Mouse (Mus musculus) retina, postnatal 7 days (tissue): ENCODE data around the gene Gm20388.
A peak's percentile ranks its signal among the peaks of the same experiment; 100 is the strongest.

Source experiments
- DNase-seq: peaks from one replicate; pipeline ENCODE4 v3.0.0-alpha.2; 2012; ENCODE audit warnings: low read depth, low spot score

Gene Gm20388

DNA sequence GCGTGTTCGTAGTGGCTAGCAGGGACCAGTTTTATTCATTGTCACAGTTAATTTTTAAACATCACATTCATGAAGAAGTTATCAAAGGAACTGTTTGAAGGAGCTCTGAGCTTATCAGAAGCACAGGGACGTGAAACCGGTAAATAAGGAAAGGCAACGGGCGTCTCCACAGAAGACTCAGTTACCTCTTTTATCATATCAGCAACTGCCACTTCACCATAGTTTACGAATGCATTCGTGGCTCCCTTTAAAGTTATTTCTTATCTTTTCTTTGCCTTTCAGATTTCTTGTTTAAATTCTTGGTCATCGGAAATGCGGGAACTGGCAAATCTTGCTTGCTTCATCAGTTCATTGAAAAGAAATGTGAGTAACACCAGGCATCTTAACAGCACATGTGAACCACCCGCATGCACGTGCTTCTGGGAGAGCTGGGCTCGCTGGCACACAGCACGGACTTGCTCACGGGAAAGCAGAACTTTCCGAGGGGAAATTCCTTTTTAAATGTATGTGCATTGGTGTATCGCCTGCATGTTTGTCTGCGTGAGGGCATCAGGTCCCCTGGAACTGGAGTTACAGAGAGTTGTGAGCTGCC lies 3913.0 kb downstream of the Gm20388 start:
- DNase-seq = no peak

DNA sequence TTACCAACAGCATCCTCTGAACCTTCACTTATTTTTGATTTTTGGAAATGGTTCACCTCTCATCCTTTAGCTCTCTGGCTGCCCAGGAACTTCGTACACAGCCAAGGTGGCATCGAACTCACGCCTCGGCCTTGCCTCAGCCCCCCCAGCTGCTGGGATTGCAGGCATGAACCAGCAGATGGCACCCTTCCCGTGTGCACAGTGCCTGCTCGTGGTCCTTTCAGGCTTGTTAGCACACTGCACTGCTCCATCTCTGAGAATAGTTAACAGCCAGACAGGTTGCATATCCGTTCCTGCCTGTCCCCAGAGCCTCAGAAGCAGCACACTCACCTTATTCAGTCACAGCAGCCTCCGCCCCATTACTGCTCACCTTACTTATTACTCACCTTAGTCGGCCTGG lies 3915.4 kb downstream of the Gm20388 start:
- no peak for DNase-seq

DNA sequence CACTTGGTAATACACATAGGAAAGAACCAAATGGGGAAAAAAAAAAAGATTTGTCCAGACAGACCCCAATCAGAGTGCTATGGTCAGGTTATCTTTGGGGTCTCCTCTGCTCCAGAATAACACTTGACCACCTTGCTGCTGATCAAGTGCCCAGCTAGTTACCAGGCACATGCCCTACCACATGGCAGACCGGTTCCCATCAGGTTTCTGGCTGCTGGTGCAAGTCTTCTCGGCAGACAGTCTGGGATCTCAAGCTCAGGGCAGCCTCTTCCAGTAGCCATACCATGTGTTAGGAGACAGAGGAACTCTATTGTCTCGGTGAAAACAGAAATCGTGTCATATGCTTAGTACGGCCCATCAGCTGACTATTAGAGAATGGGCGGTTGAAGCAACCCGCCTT lies 3916.1 kb downstream of the Gm20388 start:
- DNase-seq = no peak

DNA sequence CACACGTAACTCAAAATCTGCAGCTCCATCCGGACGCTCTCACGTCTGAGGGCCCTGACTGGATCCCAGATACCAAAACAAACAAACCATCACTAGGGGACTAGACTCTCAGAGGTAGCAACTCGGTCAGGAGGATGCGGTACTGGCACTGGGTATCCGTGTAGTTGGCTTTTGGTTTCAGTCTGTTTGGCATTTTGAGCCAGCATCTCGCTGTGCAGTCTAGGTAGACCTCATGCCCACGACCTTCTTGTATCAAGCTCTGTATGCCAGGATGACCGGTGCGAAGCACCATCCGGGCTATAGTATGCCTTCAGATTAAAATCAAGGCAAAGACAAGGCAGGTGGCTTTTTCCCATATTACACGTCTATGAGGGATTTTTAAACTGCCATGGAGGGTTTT lies 3916.9 kb downstream of the Gm20388 start:
- DNase-seq = no peak

DNA sequence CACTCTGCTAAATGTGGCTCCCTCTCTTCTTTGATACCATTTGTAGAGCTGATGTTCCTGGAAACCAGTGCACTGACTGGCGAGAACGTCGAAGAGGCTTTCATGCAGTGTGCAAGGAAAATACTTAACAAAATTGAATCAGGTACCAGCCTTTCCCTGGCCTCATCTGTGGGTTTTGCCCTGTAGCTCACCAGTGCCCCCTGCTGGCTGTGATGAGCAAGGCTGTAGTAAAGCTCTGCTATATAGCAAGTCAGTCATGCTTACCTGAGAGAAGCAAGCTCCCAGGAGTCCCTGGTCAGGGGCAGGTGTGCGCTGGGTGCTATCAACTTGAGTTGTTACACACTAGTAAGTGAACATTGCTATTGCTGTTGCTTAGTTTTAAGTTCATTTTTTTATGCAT lies 3922.1 kb downstream of the Gm20388 start:
- no peak for DNase-seq

DNA sequence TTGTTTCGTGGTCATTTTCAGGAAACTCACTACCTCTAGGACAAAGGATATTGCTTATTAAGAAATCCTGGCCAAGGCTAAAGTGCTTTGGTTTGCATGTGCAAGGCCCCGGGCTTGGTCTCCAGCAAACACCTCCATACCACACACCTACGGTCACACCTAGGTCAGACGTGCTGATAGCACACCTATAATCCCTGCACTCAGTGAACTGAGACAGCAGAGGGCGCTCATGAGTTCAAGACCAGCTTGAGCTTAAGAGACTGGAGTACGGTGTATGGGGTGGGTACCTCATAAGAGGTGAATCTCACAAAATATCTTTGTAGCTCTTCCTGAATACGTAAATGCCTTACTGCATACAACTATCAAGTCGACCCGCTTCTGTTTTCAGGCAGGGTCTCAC lies 3924.8 kb downstream of the Gm20388 start:
- peak; percentile 57 for DNase-seq

DNA sequence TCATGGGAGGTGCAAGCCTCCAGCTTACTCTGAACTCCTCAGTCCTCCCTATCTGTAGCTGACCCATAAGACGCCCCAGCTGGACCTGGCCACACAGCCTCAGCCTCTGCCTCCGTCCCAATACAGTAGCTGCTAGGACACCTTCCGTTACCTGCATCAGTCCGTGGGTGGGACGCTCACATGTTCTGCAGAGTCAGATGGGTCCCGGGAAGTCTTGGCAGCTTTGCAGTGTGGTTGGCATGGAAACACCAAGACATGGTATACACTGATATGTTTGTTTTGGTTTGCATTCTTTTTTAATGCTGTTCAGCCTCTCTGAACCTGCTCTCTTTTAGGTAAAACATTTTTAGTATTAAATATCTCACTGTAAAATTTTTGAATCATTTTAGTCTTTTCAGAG lies 3925.7 kb downstream of the Gm20388 start:
- DNase-seq = no peak

DNA sequence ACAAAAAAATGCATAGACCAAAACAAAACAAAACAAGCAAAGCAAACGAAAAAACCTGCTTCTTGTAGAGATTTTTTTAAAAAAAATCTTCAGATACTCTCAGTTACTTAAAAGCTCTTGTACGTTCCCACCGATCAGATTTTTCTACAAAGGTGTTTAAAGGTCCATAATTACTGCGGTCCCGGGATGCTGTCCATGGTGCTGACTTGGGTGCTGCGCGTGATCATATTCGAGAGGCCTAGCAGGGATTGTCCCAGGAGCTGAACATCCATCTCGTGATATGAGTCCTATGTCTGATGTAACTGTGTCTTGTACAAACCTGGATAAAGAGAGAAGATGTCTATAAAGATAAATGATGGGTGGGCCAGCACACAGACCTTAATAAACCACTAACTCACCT lies 3927.9 kb downstream of the Gm20388 start:
- DNase-seq = no peak

DNA sequence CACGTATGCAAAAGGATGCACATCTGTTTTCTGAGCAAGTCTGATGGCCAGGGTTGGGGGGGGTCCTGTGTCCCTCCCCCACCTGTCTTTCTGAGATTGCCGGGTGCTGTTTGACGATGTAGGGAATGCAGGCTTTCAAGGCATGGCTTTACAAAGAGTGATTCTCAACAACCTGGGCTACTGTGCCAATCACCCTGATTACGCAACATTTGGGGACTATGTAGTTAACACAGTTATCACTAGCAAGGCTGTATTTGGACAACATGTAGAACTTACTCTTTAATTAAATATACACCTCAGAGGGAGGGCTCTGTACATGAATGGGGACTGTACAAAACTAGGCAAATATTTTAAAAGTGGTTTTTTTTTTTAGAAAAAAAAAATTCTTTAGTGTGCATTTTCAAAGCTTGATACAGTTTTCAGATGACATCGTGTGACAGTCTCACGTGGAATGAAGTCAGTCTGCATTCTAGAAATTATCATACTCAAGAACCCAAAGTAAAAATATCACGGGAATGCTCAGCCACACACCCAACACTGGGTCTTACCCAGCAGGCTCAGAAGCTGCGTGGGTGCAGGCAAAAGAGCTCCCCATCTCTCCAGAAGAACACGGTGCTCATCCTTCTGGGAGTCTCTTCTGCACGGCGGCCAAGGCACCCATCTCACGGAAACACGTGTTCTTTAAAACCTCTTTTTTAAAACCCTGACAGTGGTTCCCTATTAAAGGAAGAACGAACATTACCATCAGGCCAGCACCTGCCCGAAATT lies 3930.1 kb downstream of the Gm20388 start:
- no peak for DNase-seq

DNA sequence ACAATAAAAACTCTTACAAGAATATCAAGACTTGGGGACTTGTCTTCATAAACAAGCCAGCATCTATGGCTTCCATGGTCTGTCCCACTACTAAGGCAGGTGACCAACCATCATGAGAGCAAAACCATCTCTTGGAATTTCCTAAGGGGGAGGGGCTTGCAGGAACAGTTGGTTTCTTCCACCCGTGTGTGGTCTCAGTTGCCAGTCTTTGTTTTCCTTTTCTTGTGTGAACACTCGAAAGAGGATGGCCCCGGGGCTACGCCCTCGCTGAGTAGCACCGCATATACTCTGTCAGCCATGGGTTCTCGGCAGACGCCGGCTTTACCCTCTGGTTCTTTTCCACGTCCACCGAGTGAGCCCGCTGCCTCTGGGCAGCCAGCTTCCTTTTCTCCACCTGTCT lies 3931.4 kb downstream of the Gm20388 start:
- DNase-seq = no peak

DNA sequence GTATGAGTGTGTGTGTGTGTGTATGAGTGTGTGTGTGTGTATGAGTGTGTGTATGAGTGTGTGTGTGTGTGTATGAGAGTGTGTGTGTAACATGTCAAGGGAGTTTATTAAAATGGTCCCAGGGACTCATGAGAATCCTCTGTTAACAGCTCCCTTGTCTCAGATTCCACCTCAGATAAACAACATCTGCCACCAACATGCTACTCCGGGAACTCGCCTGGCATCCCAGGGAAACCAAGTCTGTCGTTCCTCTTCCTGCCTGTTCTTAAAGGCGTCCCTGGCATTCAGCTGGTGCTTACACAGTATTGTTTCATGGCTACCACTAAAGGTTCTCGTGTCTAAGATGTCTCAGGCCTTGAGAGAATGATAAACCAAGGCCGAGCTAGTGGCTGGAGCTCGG lies 3933.7 kb downstream of the Gm20388 start:
- no peak for DNase-seq

DNA sequence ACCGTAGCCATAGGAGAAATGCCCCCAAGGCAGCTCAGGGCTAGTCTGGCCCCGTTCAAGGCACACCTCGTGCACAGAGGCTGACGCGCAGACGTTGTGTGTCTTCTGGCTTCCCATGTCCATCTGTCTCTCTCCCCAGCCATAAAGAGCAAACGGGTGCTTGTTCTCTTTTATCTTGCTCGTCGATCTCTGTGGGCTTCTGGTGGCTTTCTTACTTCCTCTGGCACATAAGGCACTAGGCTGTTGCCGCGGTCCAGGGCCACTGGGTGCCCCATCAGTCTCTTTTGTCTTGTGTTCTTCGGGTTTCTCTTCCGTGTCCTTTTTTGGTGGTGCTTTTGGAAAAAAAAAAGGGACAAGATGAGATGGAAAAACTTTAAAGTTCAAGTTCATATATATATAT lies 3934.5 kb downstream of the Gm20388 start:
- DNase-seq = no peak

DNA sequence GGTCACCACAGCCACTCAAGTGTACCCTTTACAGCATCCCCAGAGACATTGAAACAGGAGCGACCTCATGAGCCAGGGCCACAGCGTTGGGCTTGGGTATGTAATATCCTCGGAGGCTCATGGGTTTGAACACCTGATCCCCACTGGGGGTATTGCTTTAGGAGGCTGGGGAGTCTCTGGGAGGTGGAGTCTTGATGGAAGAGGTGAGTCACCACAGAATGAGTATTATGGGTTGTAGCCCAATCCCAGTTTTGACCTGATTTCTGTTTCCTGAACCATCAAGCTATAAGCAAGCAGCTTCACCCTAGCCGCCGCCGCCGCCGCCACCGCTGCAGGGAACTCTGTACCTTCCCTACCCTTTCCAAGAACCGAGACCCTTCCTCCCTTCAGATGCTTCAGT lies 3935.3 kb downstream of the Gm20388 start:
- DNase-seq = no peak

DNA sequence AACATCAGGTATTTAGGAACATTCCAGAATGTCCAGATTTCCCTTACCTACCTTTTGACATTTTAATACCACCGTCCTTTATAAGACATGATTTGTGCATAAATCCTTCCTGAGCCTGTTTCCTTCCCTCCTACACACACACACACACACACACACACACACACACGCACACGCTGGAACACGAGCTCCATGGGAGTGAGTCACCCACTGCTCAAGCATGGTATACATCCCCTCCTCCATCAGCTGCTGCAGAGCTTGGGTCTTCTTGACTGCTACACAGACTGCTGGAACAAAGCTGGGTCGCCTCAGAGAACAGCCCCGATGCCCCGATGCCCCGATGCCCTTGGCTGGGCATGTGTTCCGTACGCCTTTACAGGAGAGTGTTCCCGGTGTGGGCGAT lies 3935.9 kb downstream of the Gm20388 start:
- DNase-seq = no peak

DNA sequence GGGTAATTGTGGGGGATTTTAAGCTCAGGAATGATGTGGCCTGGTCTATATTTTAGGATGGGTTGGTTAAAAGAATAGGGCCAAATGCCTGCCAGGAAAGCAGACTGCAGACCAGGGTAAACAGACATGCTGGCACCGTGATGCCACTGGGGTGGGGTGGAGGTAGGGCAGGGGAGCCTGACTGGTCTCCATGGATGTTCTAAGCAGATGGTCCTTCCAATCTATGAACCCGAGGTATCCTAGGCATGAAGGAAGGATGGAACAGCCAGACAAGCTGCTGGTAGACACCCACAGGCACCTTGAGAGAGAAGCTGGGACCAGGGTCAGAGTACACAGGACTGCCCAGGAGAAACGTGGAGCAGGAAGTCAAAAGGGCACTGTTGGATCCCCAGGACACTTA lies 3936.9 kb downstream of the Gm20388 start:
- DNase-seq = no peak

DNA sequence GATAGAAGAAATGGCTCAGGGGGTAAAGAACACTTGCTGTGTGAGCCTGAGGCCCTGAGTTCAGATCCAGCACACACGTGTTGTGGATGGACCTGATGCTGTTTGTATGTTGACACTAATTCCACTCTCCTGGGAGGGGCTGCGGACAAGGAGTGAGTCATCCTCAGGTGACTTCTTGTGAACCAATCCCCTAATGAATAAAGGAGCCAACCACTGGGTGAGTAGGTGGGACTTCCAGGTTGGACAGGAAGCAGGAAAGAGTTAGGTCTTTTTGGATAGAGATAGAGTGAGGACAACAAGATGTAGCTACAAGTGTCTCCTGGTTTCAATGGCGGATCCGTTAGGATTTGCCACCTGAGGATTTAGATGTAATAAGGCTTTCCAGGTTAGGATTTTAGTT lies 3938.7 kb downstream of the Gm20388 start:
- no peak for DNase-seq

DNA sequence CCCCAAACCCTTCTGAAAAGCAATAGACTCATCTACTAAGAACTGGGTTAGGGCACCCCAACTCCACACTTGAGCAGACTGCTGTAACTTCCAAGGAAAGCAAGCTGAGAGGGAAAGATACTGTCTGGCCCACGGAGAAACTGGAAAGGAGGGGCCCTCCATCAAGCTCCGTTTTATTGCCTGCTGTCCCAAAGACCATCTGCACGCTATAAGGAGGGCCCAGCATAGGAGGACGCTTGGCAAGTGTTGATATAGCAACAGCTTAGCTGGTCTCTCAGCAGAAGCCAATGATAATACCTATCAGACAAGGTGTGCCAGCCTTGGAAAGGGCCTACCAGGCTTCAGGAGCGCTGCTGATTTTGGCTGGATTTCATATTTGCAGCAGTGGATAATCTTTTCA lies 3940.9 kb downstream of the Gm20388 start:
- DNase-seq = no peak

DNA sequence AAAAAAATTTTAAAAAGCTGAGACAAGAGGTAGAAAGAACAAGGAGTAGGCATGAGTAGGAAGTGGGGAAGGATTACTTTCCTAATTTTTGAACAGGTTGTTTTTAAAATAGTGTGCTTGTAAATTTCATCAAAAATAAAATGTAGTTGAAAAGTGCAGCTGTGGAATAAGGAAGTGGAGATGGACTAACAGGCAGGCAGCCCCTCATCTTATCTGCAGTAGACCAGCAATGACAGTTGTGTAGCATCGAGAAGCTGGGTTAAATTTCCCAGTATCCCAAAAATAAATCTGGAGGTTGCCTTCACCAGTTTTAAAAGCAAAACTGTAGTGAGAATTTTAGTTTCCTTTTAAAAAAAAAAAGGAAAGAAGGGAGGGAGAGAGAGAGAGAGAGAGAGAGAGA lies 3943.6 kb downstream of the Gm20388 start:
- DNase-seq = no peak

DNA sequence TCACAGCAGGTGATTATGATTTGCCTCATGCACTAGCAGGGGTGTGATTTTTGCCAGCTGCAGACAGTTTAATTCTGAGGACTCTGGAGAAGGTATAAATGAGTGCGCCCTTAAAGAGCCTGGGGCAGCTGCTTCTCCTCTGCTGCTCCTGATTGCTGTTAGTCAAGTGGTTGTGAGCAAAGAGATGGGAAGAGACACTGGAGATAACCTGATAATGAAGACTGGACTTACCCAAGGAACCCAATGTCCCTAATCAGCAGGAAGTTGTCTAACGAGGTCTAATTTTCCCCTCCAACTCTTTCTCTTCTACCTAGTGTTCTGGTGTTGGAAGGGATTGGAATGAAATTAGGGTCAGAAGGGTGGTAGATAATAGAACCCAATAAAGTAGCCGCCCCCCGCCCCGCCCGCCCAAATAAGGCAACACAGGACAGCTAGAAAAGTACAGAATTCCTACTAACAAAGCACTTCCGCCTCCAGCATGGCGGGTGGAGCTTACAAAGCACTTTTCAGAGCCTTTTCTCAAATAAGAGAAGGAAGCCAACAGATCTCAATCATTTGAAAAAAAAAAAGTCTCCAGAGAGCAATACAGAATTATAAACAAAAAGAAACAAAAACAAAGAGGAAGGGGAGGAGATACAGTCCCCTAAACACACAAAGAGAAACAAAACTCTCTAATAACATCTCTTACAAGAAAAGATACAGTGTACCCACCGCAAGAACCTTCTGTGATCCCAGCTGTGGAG lies 3944.3 kb downstream of the Gm20388 start:
- DNase-seq = no peak

DNA sequence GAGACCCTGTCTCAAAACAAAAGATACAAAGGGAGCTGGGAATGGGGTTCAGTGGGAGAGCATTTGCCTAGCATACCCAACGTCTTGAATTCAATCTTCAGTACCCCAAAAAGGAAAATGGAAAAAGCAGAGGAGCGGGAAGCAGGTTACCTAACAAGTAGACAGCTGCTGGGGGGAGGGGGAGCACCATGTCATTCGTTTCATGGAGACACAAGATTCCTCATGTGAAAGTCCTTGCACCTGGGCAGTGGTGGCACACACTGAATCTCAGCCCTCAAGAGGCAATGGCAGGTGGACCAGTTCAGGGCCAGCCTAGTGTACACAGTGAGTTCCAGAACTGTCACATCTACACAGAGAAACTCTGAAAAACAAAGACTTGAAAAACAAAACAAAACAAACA lies 3946.7 kb downstream of the Gm20388 start:
- no peak for DNase-seq

DNA sequence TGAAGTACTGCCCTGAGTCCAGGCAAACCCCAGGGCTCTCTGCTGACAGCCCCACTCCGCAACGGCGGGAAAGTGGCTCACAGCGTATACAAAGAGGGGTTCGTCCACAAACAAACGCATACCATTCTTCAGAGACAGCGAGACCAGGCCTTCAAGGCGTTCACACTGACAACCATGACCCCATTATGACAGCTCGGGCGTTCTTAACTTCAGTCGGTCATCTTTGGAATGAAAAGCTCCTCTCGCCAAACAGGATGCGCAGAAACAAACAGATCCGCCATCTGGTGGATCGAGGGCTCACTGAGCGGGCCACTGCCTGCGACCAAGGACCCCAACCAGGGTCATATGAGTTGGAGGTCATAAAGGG lies 3947.9 kb downstream of the Gm20388 start:
- peak; percentile 25 for DNase-seq

DNA sequence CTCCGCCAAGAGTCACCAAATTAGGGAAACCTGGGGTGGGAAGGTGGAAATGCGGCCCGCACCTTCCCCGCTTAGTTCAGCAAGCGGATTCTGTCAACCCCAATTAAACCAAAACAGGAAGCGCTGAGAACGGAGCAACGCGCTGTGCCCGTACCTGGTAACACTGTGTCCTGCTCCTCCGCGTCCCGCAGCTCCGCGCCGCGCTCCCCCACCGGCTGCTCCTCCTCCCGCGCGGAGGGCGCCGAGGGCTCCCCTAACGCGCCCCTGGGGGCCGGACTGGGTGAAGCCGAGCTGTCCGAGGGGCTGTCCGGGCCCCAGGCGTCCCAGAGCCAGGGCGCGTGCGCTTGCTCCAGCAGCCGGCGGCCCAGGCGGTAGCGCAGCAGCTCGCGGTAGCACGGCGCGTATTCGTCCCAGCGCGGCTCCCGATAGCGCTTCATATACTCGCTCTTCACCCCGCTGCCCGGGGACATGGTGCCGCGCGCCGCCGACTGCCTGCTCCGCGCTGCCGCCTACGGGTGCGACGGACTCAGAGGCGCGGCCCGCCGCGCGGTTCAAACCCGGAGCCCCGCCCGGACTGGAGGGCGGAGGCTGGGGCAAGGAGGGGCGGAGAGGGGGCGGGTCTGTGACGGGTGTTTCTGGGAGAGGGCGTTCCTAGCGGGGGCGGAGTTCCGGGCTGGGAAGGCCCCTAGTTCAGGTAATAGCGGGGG lies 3948.5 kb downstream of the Gm20388 start:
- DNase-seq = peak; percentile 84
